In genomic region chr1:175675116-175675515, GRCm38 (mm10) we compare ENCODE assay signal across 26 mouse cellular contexts. TPM values are rescaled to one million over a fixed set of nuclear protein-coding genes. Genes with fewer than 3 reads are reported as not detected.
DNase-seq lines count a peak whose midpoint lies in the region; ATAC-seq lines count a peak whose summit lies in the region.
"Had no signal": no experiment of that assay in that cellular context is flagged by ENCODE, and none has a peak within 500 bp of the region (broad histone marks: within the 10 kb centered on the region; RNA-seq: fewer than 3 reads in every experiment).

No protein-coding gene starts in this region.

- peak; percentile 17 to 61 for DNase-seq in heart, adult 18-20 months
- no peak for DNase-seq in heart, postnatal 4 days
- DNase-seq in heart, adult 8-10 months (ENCODE audit: low spot score) = peak; percentile 46
- no peak for DNase-seq in heart, embryonic 10.5 days (ENCODE audit: low spot score)
- peak; percentile 22 for DNase-seq in limb, embryonic 10.5 days (ENCODE audit: low spot score)
- no peak for DNase-seq in right cerebral cortex, postnatal 36 days (ENCODE audit: low spot score in 2 of 2)
- DNase-seq: adrenal gland, adult 2 months; adrenal gland, postnatal 10 days; adrenal gland, postnatal 25 days; cerebellum, adult 11-12 months; cerebellum, adult 2 months; cerebellum, adult 9-10 months; cerebellum, postnatal 10 days; cerebellum, postnatal 25 days had no signal

- H3K27me3 ChIP-seq in heart, embryonic 10.5 days (ENCODE audit: insufficient read depth, poor library complexity, severe bottlenecking) = no peaks in the 10 kb centered on the region
- no peaks in the 10 kb centered on the region for H3K27me3 ChIP-seq in hindbrain, embryonic 16.5 days (replicated peaks; ENCODE audit: control insufficient read depth, insufficient read depth, low read length)
- no peaks in the 10 kb centered on the region for H3K27me3 ChIP-seq in hindbrain, embryonic 13.5 days
- H3K27me3 ChIP-seq in limb, embryonic 10.5 days (ENCODE audit: low read depth, poor library complexity, severe bottlenecking) = no peaks in the 10 kb centered on the region
- H3K27me3 ChIP-seq: embryonic facial prominence, embryonic 12.5 days; forebrain, embryonic 13.5 days; forebrain, embryonic 15.5 days had no signal

- H3K4me3 ChIP-seq in heart, embryonic 10.5 days = no peak overlapping the region
- H3K4me3 ChIP-seq in hindbrain, embryonic 16.5 days (ENCODE audit: low read length) = no peak overlapping the region
- H3K4me3 ChIP-seq in hindbrain, embryonic 13.5 days = no peak overlapping the region
- H3K4me3 ChIP-seq in limb, embryonic 10.5 days = no peak overlapping the region
- H3K4me3 ChIP-seq: embryonic facial prominence, embryonic 10.5 days; embryonic facial prominence, embryonic 12.5 days; forebrain, embryonic 13.5 days; forebrain, embryonic 15.5 days had no signal

- whole genome bisulfite sequencing in heart, embryonic 10.5 days = 75% methylated on average over 6 of the region's 6 CpGs
- WGBS in hindbrain, embryonic 16.5 days = 93% methylated on average over 6 of the region's 6 CpGs
- 94% methylated on average over 6 of the region's 6 CpGs for WGBS in hindbrain, embryonic 13.5 days
- 90% methylated on average over 6 of the region's 6 CpGs for WGBS in limb, embryonic 10.5 days

- H3K36me3 ChIP-seq in heart, embryonic 10.5 days = no peaks in the 10 kb centered on the region
- no peaks in the 10 kb centered on the region for H3K36me3 ChIP-seq in hindbrain, embryonic 16.5 days (ENCODE audit: control insufficient read depth, insufficient read depth, low read length)
- no peaks in the 10 kb centered on the region for H3K36me3 ChIP-seq in hindbrain, embryonic 13.5 days
- H3K36me3 ChIP-seq in limb, embryonic 10.5 days = no peaks in the 10 kb centered on the region
- H3K36me3 ChIP-seq: embryonic facial prominence, embryonic 10.5 days; embryonic facial prominence, embryonic 12.5 days; forebrain, embryonic 15.5 days had no signal

- no peak overlapping the region for H3K9ac ChIP-seq in hindbrain, embryonic 16.5 days (ENCODE audit: low read depth, low read length)
- no peak overlapping the region for H3K9ac ChIP-seq in hindbrain, embryonic 13.5 days
- H3K9ac ChIP-seq: embryonic facial prominence, embryonic 12.5 days; forebrain, embryonic 13.5 days; forebrain, embryonic 15.5 days had no signal

- 0 out of 2 replicates have a peak, but pooled peaks have one; percentile 20 for ATAC-seq in hindbrain, embryonic 16.5 days
- ATAC-seq in hindbrain, embryonic 13.5 days (ENCODE audit: low FRiP score) = no peak
- ATAC-seq: forebrain, embryonic 13.5 days; forebrain, embryonic 15.5 days had no signal

- no peak overlapping the region for H3K27ac ChIP-seq in heart, embryonic 10.5 days
- H3K27ac ChIP-seq in hindbrain, embryonic 16.5 days (ENCODE audit: low read depth, low read length) = no peak overlapping the region
- no peak overlapping the region for H3K27ac ChIP-seq in hindbrain, embryonic 13.5 days
- H3K27ac ChIP-seq in limb, embryonic 10.5 days = no peak overlapping the region
- H3K27ac ChIP-seq: embryonic facial prominence, embryonic 10.5 days; embryonic facial prominence, embryonic 12.5 days; forebrain, embryonic 13.5 days; forebrain, embryonic 15.5 days had no signal

- H3K4me2 ChIP-seq in hindbrain, embryonic 16.5 days (ENCODE audit: low read length) = no peak overlapping the region
- H3K4me2 ChIP-seq in hindbrain, embryonic 13.5 days = no peak overlapping the region
- H3K4me2 ChIP-seq: embryonic facial prominence, embryonic 12.5 days; forebrain, embryonic 13.5 days; forebrain, embryonic 15.5 days had no signal

- no peaks in the 10 kb centered on the region for H3K4me1 ChIP-seq in heart, embryonic 10.5 days
- no peaks in the 10 kb centered on the region for H3K4me1 ChIP-seq in hindbrain, embryonic 16.5 days (ENCODE audit: control insufficient read depth, insufficient read depth, low read depth, low read length)
- no peaks in the 10 kb centered on the region for H3K4me1 ChIP-seq in hindbrain, embryonic 13.5 days (replicated peaks)
- H3K4me1 ChIP-seq in limb, embryonic 10.5 days = no peaks in the 10 kb centered on the region
- H3K4me1 ChIP-seq: embryonic facial prominence, embryonic 10.5 days; embryonic facial prominence, embryonic 12.5 days; forebrain, embryonic 13.5 days; forebrain, embryonic 15.5 days had no signal

- H3K9me3 ChIP-seq in heart, embryonic 10.5 days = no peaks in the 10 kb centered on the region
- no peaks in the 10 kb centered on the region for H3K9me3 ChIP-seq in hindbrain, embryonic 16.5 days (ENCODE audit: control insufficient read depth, low read length)
- H3K9me3 ChIP-seq in hindbrain, embryonic 13.5 days = no peaks in the 10 kb centered on the region
- no peaks in the 10 kb centered on the region for H3K9me3 ChIP-seq in limb, embryonic 10.5 days (replicated peaks)
- H3K9me3 ChIP-seq: embryonic facial prominence, embryonic 10.5 days; embryonic facial prominence, embryonic 12.5 days; forebrain, embryonic 13.5 days; forebrain, embryonic 15.5 days had no signal

RNA-seq across cellular contexts. Expression of gene Opn3, which starts 17.5 kb away (rescaled TPM):
- total RNA-seq in heart, adult 18-20 months (2021) = 1 to 10 TPM; 4.2 TPM
- 10 to 100 TPM in 1 of 2 experiments, 1 to 10 TPM in 1; 9.5 to 11.3 TPM for total RNA-seq in heart, postnatal 4 days (2021)
- 1 to 10 TPM; 3.7 to 5.8 (median 4.0) TPM for total RNA-seq in heart, adult 8-10 months (2022)
- 10.8 and 13.7 TPM in 2 replicates for polyA plus RNA-seq in heart, embryonic 10.5 days (2016; fragmentation: Nextera tagmentation; extraction: Ambion mirVana)
- polyA plus RNA-seq in hindbrain, embryonic 16.5 days (2015; fragmentation: Nextera tagmentation; extraction: Ambion mirVana) = 9.3 and 10.1 TPM in 2 replicates
- 5.4 and 6.8 TPM in 2 replicates for polyA plus RNA-seq in hindbrain, embryonic 13.5 days (2015; fragmentation: Nextera tagmentation; extraction: Ambion mirVana)
- polyA plus RNA-seq in limb, embryonic 10.5 days (2016; fragmentation: Nextera tagmentation; extraction: Ambion mirVana) = 10.3 and 11.5 TPM in 2 replicates

RNA-seq across cellular contexts. Expression of gene Chml, which starts 17.6 kb away (rescaled TPM):
- 10 to 100 TPM in 1 of 2 experiments, 1 to 10 TPM in 1; 7.2 to 12.5 TPM for total RNA-seq in heart, adult 18-20 months (2021)
- total RNA-seq in heart, postnatal 4 days (2021) = 10 to 100 TPM; 19.3 to 19.4 TPM
- 1 to 10 TPM; 6.7 to 9.7 (median 7.7) TPM for total RNA-seq in heart, adult 8-10 months (2022)
- 4.3 and 6.2 TPM in 2 replicates for polyA plus RNA-seq in heart, embryonic 10.5 days (2016; fragmentation: Nextera tagmentation; extraction: Ambion mirVana)
- 2.7 and 3.3 TPM in 2 replicates for polyA plus RNA-seq in hindbrain, embryonic 16.5 days (2015; fragmentation: Nextera tagmentation; extraction: Ambion mirVana)
- polyA plus RNA-seq in hindbrain, embryonic 13.5 days (2015; fragmentation: Nextera tagmentation; extraction: Ambion mirVana) = 3.0 and 3.3 TPM in 2 replicates
- polyA plus RNA-seq in limb, embryonic 10.5 days (2016; fragmentation: Nextera tagmentation; extraction: Ambion mirVana) = 3.5 and 4.2 TPM in 2 replicates

RNA-seq across cellular contexts. Expression of gene Wdr64, which starts 23.3 kb away (rescaled TPM):
- not detected for total RNA-seq in heart, adult 18-20 months (2021)
- total RNA-seq in heart, postnatal 4 days (2021) = not detected
- not detected for total RNA-seq in heart, adult 8-10 months (2022)
- not detected in 2 replicates for polyA plus RNA-seq in heart, embryonic 10.5 days (2016; fragmentation: Nextera tagmentation; extraction: Ambion mirVana)
- not detected in 2 replicates for polyA plus RNA-seq in hindbrain, embryonic 16.5 days (2015; fragmentation: Nextera tagmentation; extraction: Ambion mirVana)
- polyA plus RNA-seq in hindbrain, embryonic 13.5 days (2015; fragmentation: Nextera tagmentation; extraction: Ambion mirVana) = not detected in 2 replicates
- polyA plus RNA-seq in limb, embryonic 10.5 days (2016; fragmentation: Nextera tagmentation; extraction: Ambion mirVana) = not detected in 2 replicates
- total RNA-seq: adrenal gland, adult 2 months; adrenal gland, postnatal 10 days; adrenal gland, postnatal 25 days; adrenal gland, postnatal 4 days; MEL had no signal
- polyA plus RNA-seq: adrenal gland, adult 2 months; C2C12; cerebellum, adult 2 months; embryonic facial prominence, embryonic 10.5 days; embryonic facial prominence, embryonic 12.5 days; embryonic facial prominence, embryonic 14.5 days; forebrain, embryonic 11.5 days; forebrain, embryonic 13.5 days; forebrain, embryonic 15.5 days had no signal

RNA-seq across cellular contexts. Expression of gene Fh1, which starts 49.7 kb away (rescaled TPM):
- 100 to 1,000 TPM; 574 to 599 TPM for total RNA-seq in heart, adult 18-20 months (2021)
- total RNA-seq in heart, postnatal 4 days (2021) = 100 to 1,000 TPM; 428 to 435 TPM
- 100 to 1,000 TPM; 543 to 586 (median 574) TPM for total RNA-seq in heart, adult 8-10 months (2022)
- polyA plus RNA-seq in heart, embryonic 10.5 days (2016; fragmentation: Nextera tagmentation; extraction: Ambion mirVana) = 177 and 220 TPM in 2 replicates
- 112 and 113 TPM in 2 replicates for polyA plus RNA-seq in hindbrain, embryonic 16.5 days (2015; fragmentation: Nextera tagmentation; extraction: Ambion mirVana)
- polyA plus RNA-seq in hindbrain, embryonic 13.5 days (2015; fragmentation: Nextera tagmentation; extraction: Ambion mirVana) = 83.4 and 84.5 TPM in 2 replicates
- 117 and 135 TPM in 2 replicates for polyA plus RNA-seq in limb, embryonic 10.5 days (2016; fragmentation: Nextera tagmentation; extraction: Ambion mirVana)

RNA-seq across cellular contexts. Expression of gene Kmo, which starts 54.9 kb away (rescaled TPM):
- total RNA-seq in heart, adult 18-20 months (2021) = under 1 TPM; 0.51 to 0.62 TPM
- not detected for total RNA-seq in heart, postnatal 4 days (2021)
- under 1 TPM; 0.28 to 0.44 (median 0.30) TPM for total RNA-seq in heart, adult 8-10 months (2022)
- polyA plus RNA-seq in heart, embryonic 10.5 days (2016; fragmentation: Nextera tagmentation; extraction: Ambion mirVana) = 0.10 and 0.11 TPM in 2 replicates
- 0.06 and 0.21 TPM in 2 replicates for polyA plus RNA-seq in hindbrain, embryonic 16.5 days (2015; fragmentation: Nextera tagmentation; extraction: Ambion mirVana)
- 0.18 and 0.21 TPM in 2 replicates for polyA plus RNA-seq in hindbrain, embryonic 13.5 days (2015; fragmentation: Nextera tagmentation; extraction: Ambion mirVana)
- 0.15 TPM in 1 of 2 replicates, not detected in the other for polyA plus RNA-seq in limb, embryonic 10.5 days (2016; fragmentation: Nextera tagmentation; extraction: Ambion mirVana)
- total RNA-seq: ES-E14 had no signal
- polyA plus RNA-seq: embryonic facial prominence, embryonic 10.5 days; forebrain, embryonic 13.5 days; forebrain, embryonic 15.5 days had no signal

Comparison
In these comparisons a context has a peak if more than half of its experiments do, and no peak if none do; other contexts are left out.
1. DNase-seq: peak in heart, adult 18-20 months (2 of 2), heart, adult 8-10 months (single experiment) and limb, embryonic 10.5 days (single experiment); none in heart, postnatal 4 days (single experiment), heart, embryonic 10.5 days (single experiment) and right cerebral cortex, postnatal 36 days (0 of 2).